Mouse (Mus musculus) CD4-positive, CD25-positive, alpha-beta regulatory T cell (primary cell): ENCODE measurements around the gene Vmn2r45. TPM values are rescaled to one million over a fixed set of nuclear protein-coding genes. Genes with fewer than 3 reads are reported as not detected.

Experiments
- polyA plus RNA-seq: library from polyadenylated mRNA; unstranded; fragments of 100-300 nt; shearing (Covaris generic); gene quantifications from one replicate; pipeline ENCODE4 v1.2.1, GENCODE M21; 2017

Gene Vmn2r45
- polyA plus RNA-seq: not detected

DNA sequence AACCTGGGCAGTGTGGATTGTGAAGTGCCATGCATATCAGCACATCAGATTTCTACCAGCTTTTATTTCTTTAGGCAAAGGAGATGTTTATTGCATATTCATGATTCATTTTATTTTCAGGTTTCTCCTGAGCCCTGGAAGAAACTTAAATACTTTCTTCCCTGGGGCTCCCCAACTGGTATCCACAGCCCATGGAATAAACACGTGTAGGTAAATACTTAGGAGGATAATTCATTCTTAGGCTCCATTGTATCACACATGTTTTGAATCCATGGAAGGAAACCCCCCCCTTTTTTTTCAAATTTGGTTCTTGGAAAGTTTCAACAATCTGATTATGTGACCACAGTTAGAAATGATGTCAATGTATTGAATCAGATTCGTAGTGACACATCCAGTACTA is at the start of gene Vmn2r45:
Gene Vmn2r45, minus strand, starts transcription at position 101 of the 400 bp plus-strand sequence.

Other genes starting within 250 kb of the Vmn2r45 start
- not detected for gene Vmn2r43, start 228.5 kb downstream of the Vmn2r45 start, polyA plus RNA-seq
- not detected for gene Vmn2r44, start 105.7 kb downstream of the Vmn2r45 start, polyA plus RNA-seq